In the genomic region with DNA sequence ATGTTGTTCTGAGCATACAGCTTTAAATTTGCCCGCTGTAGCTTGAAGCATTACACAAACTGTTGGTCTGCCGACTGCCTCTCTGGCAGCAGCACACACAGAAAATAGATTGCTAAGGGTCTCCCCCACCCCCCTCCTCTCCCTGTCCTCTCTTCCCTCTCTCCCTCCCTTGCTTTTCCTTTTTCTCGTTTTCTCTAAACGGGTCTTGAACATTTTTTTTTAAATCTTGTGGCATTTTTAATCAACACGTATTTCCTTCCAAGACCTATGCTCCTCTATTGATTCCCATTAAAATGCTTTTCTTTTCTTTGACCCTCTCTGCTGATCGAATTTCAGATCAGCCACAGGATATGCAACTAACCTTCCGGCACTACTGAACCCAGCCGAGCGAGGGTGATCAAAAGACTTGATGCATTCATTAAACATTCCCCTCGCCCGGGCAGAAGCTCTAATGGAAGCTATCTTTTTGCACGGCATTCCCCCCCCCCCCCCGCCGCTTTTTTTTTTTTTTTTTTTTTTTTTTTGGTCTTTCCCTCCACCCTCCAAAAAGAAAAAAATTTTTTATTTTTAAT, we compare ENCODE assay signal across 8 mouse cellular contexts.
DNase-seq lines count a peak whose midpoint lies in the region; ATAC-seq and TF ChIP-seq lines count a peak whose summit lies in the region.

No protein-coding gene starts in this region.

- peak; percentile 39 for DNase-seq in urinary bladder, postnatal 25 days (ENCODE audit: low spot score)
- DNase-seq in urinary bladder, postnatal 10 days (ENCODE audit: low spot score): no peak
- peak; percentile 55 for DNase-seq in cerebellum, adult 8-10 months
- peak; percentile 30 for DNase-seq in gastrocnemius, postnatal 14 days
- peak; percentile 39 for DNase-seq in thymus, postnatal 14 days

- H3K9ac ChIP-seq in intestine, postnatal 0 days (ENCODE audit: low read depth, low read length): peak overlapping the region; percentile 69; the same call in 1 of the 2 replicates
- peak overlapping the region; percentile 76; the same call in 1 of the 2 replicates for H3K9ac ChIP-seq in limb, embryonic 13.5 days
- peak overlapping the region; percentile 47; the same call in 1 of the 2 replicates for H3K9ac ChIP-seq in midbrain, embryonic 16.5 days (ENCODE audit: low read depth, low read length)

- no peaks in the 10 kb centered on the region for H3K36me3 ChIP-seq in intestine, postnatal 0 days (ENCODE audit: control insufficient read depth, insufficient read depth)
- no peaks in the 10 kb centered on the region for H3K36me3 ChIP-seq in limb, embryonic 13.5 days
- no peaks in the 10 kb centered on the region for H3K36me3 ChIP-seq in midbrain, embryonic 16.5 days (ENCODE audit: control insufficient read depth, insufficient read depth, low read length)

- H3K27ac ChIP-seq in intestine, postnatal 0 days (ENCODE audit: low read depth, low read length): 0 out of 2 replicates have a peak overlapping the region, but pooled peaks have one; percentile 90
- peak overlapping the region; percentile 79 for H3K27ac ChIP-seq in limb, embryonic 13.5 days
- peak overlapping the region; percentile 93 for H3K27ac ChIP-seq in midbrain, embryonic 16.5 days (ENCODE audit: low read length)

- no peak for TF ChIP-seq CTCF in intestine, postnatal 0 days (IDR thresholded peaks at IDR 0.05; ENCODE audit: low read depth)

- under 1% methylated on average over 14 of the region's 14 CpGs for WGBS in intestine, postnatal 0 days
- under 1% methylated on average over 14 of the region's 14 CpGs for WGBS in limb, embryonic 13.5 days
- under 1% methylated on average over 12 of the region's 14 CpGs for WGBS in midbrain, embryonic 16.5 days

- intact Hi-C loops in gastrocnemius, postnatal 14 days (cut with DNase I; ENCODE audit: low total_unique reads): loop anchor here (10.0 kb wide), 1 partner anchor 122 kb away; no protein-coding TSS in a partner anchor

- no peak for ATAC-seq in intestine, postnatal 0 days
- ATAC-seq in limb, embryonic 13.5 days (ENCODE audit: low FRiP score, low read depth): no peak
- ATAC-seq in midbrain, embryonic 16.5 days: peak; percentile 67

- H3K4me2 ChIP-seq in intestine, postnatal 0 days (replicated peaks; ENCODE audit: low read depth): peak overlapping the region; percentile 85
- peak overlapping the region; percentile 72 for H3K4me2 ChIP-seq in limb, embryonic 13.5 days (replicated peaks)
- H3K4me2 ChIP-seq in midbrain, embryonic 16.5 days (ENCODE audit: low read length): peak overlapping the region; percentile 76

- peak overlapping the region; percentile 57 for H3K4me3 ChIP-seq in intestine, postnatal 0 days (ENCODE audit: low read depth, low read length)
- peak overlapping the region; percentile 55 for H3K4me3 ChIP-seq in limb, embryonic 13.5 days
- peak overlapping the region; percentile 59 for H3K4me3 ChIP-seq in midbrain, embryonic 16.5 days (ENCODE audit: low read depth, low read length)

- no peaks in the 10 kb centered on the region for H3K27me3 ChIP-seq in intestine, postnatal 0 days (replicated peaks; ENCODE audit: control insufficient read depth, insufficient read depth, low read length)
- H3K27me3 ChIP-seq in limb, embryonic 13.5 days: no peaks in the 10 kb centered on the region
- no peaks in the 10 kb centered on the region for H3K27me3 ChIP-seq in midbrain, embryonic 16.5 days (ENCODE audit: control insufficient read depth, insufficient read depth, low read depth, low read length)

- no peaks in the 10 kb centered on the region for H3K4me1 ChIP-seq in intestine, postnatal 0 days (replicated peaks; ENCODE audit: control insufficient read depth, insufficient read depth, low read length)
- peaks cover 10% of the 10 kb centered on the region; the same call in 1 of the 2 replicates for H3K4me1 ChIP-seq in limb, embryonic 13.5 days
- H3K4me1 ChIP-seq in midbrain, embryonic 16.5 days (ENCODE audit: control insufficient read depth, insufficient read depth, low read length): peaks cover 16% of the 10 kb centered on the region

- H3K9me3 ChIP-seq in intestine, postnatal 0 days (ENCODE audit: control insufficient read depth): no peaks in the 10 kb centered on the region
- no peaks in the 10 kb centered on the region for H3K9me3 ChIP-seq in limb, embryonic 13.5 days
- no peaks in the 10 kb centered on the region for H3K9me3 ChIP-seq in midbrain, embryonic 16.5 days (replicated peaks; ENCODE audit: control insufficient read depth, low read length, poor library complexity, severe bottlenecking)
